Mouse (Mus musculus) bone marrow macrophage, adult 2 months (primary cell): ENCODE data around the gene Zmym4.
"Not testable (repeated sequence)": the region's sequence is repeated elsewhere in the genome, so short reads cannot be mapped to it uniquely, and the experiment has no call there.

ENCODE experiments used
- CTCF ChIP-seq: IDR thresholded peaks from 2 replicates; pipeline ENCODE4 v1.5.1; 2012; ENCODE audit warnings: low read depth, mild to moderate bottlenecking, low read length, moderate library complexity
- POLR2A ChIP-seq: IDR thresholded peaks from 2 replicates; pipeline ENCODE4 v1.6.1; 2012; ENCODE audit warnings: mild to moderate bottlenecking, low read depth, low read length, borderline replicate concordance

DNA sequence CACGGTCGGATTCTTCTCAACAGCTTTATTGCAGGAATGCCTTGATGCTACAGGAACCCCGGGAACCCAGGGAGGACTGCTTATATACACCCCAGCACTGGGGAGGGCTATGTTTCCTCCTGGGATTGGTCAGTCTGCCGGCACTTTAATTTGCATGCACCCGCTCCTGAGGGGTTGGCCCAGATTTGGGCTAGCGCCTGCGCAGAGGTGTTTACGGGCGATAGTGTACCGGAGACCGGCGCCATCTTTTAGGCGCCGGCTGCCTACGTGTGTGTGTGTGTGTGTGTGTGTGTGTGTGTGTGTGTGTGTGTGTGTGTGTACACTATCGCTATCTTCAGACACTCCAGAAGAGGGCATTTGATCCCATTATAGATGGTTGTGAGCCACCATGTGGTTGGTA is 31.4 kb upstream of the Zmym4 start:
- TF ChIP-seq CTCF, POLR2A: not testable (repeated sequence)
